Mouse (Mus musculus): ENCODE results near the gene Dclk1. TPM values are rescaled to one million over a fixed set of nuclear protein-coding genes. Genes with fewer than 3 reads are reported as not detected.

Dclk1 gene
- total and polyA plus RNA-seq, 3 experiments: 0.55 TPM; not detected in 2

GRCm38 (mm10) chr3:55539400-55539799, 297.2 kb downstream of the Dclk1 start:
- H3K4me3 ChIP-seq (ENCODE audit: low read depth, low read length): no peak overlapping the region
- H3K4me1 ChIP-seq (ENCODE audit: insufficient read depth, low read depth, low read length): no peaks in the 10 kb centered on the region
- H3K36me3 ChIP-seq (replicated peaks): no peaks in the 10 kb centered on the region
- peaks cover 40% of the 10 kb centered on the region for H3K9me3 ChIP-seq (replicated peaks)
- ATAC-seq (ENCODE audit: extremely low read depth, insufficient number of reproducible peaks, low FRiP score, poor library complexity, severe bottlenecking): no peak
- no peak for DNase-seq (ENCODE audit: low spot score)
- no peaks in the 10 kb centered on the region for H3K27me3 ChIP-seq (ENCODE audit: insufficient read depth, low read length)
- no peak for TF ChIP-seq GATA1 (IDR thresholded peaks at IDR 0.05; ENCODE audit: borderline replicate concordance, low read length)
- TF ChIP-seq GATA2 (IDR thresholded peaks at IDR 0.05; ENCODE audit: borderline replicate concordance, low read depth, low read length): no peak
- TF ChIP-seq TAL1 (conservative IDR thresholded peaks at IDR 0.05; ENCODE audit: low read depth, low read length): no peak
- TF ChIP-seq CTCF (IDR thresholded peaks at IDR 0.05; ENCODE audit: low read depth, low read length): no peak
- TF ChIP-seq POLR2AphosphoS5 (IDR thresholded peaks at IDR 0.05; ENCODE audit: insufficient replicate concordance, low read depth, low read length): no peak

- Histone ChIP-seq H3K4me1 (ENCODE audit: insufficient read depth, low read depth, low read length) (no peaks in the 10 kb centered on the region), H3K36me3 (replicated peaks) (no peaks in the 10 kb centered on the region), H3K27me3 (ENCODE audit: insufficient read depth, low read length) (no peaks in the 10 kb centered on the region), H3K9me3 (replicated peaks) (peaks cover 43% of the 10 kb centered on the region), H3K4me3 (ENCODE audit: low read depth, low read length) (no peak overlapping the region)
- ATAC-seq (ENCODE audit: extremely low read depth, insufficient number of reproducible peaks, low FRiP score, poor library complexity, severe bottlenecking): no peak
- no peak for DNase-seq (ENCODE audit: low spot score)
- no peak for TF ChIP-seq GATA2 (IDR thresholded peaks at IDR 0.05; ENCODE audit: borderline replicate concordance, low read depth, low read length)
- no peak for TF ChIP-seq POLR2AphosphoS5 (IDR thresholded peaks at IDR 0.05; ENCODE audit: insufficient replicate concordance, low read depth, low read length)
- TF ChIP-seq TAL1 (conservative IDR thresholded peaks at IDR 0.05; ENCODE audit: low read depth, low read length): no peak
- no peak for TF ChIP-seq CTCF (IDR thresholded peaks at IDR 0.05; ENCODE audit: low read depth, low read length)
- no peak for TF ChIP-seq GATA1 (IDR thresholded peaks at IDR 0.05; ENCODE audit: borderline replicate concordance, low read length)
Measured at GRCm38 (mm10) chr3:55539811-55540293, 297.7 kb downstream of the Dclk1 start.

GRCm38 (mm10) chr3:55540406-55541140, 298.4 kb downstream of the Dclk1 start:
- no peak overlapping the region for H3K4me3 ChIP-seq (ENCODE audit: low read depth, low read length)
- no peaks in the 10 kb centered on the region for H3K36me3 ChIP-seq (replicated peaks)
- no peaks in the 10 kb centered on the region for H3K27me3 ChIP-seq (ENCODE audit: insufficient read depth, low read length)
- DNase-seq (ENCODE audit: low spot score) (no peak), ATAC-seq (ENCODE audit: extremely low read depth, insufficient number of reproducible peaks, low FRiP score, poor library complexity, severe bottlenecking) (no peak)
- TF ChIP-seq CTCF (IDR thresholded peaks at IDR 0.05; ENCODE audit: low read depth, low read length): no peak
- no peak for TF ChIP-seq POLR2AphosphoS5 (IDR thresholded peaks at IDR 0.05; ENCODE audit: insufficient replicate concordance, low read depth, low read length)
- no peak for TF ChIP-seq GATA1 (IDR thresholded peaks at IDR 0.05; ENCODE audit: borderline replicate concordance, low read length)
- TF ChIP-seq TAL1 (conservative IDR thresholded peaks at IDR 0.05; ENCODE audit: low read depth, low read length): no peak
- no peak for TF ChIP-seq GATA2 (IDR thresholded peaks at IDR 0.05; ENCODE audit: borderline replicate concordance, low read depth, low read length)
- no peaks in the 10 kb centered on the region for H3K4me1 ChIP-seq (ENCODE audit: insufficient read depth, low read depth, low read length)
- peaks cover 45% of the 10 kb centered on the region for H3K9me3 ChIP-seq (replicated peaks)

- no peak for TF ChIP-seq POLR2AphosphoS5 (IDR thresholded peaks at IDR 0.05; ENCODE audit: insufficient replicate concordance, low read depth, low read length)
- TF ChIP-seq GATA1 (IDR thresholded peaks at IDR 0.05; ENCODE audit: borderline replicate concordance, low read length): no peak
- TF ChIP-seq CTCF (IDR thresholded peaks at IDR 0.05; ENCODE audit: low read depth, low read length): no peak
- TF ChIP-seq GATA2 (IDR thresholded peaks at IDR 0.05; ENCODE audit: borderline replicate concordance, low read depth, low read length): no peak
- no peak for TF ChIP-seq TAL1 (conservative IDR thresholded peaks at IDR 0.05; ENCODE audit: low read depth, low read length)
- no peak for DNase-seq (ENCODE audit: low spot score)
- Histone ChIP-seq H3K4me3 (ENCODE audit: low read depth, low read length) (no peak overlapping the region), H3K27me3 (ENCODE audit: insufficient read depth, low read length) (no peaks in the 10 kb centered on the region), H3K36me3 (replicated peaks) (no peaks in the 10 kb centered on the region), H3K4me1 (ENCODE audit: insufficient read depth, low read depth, low read length) (no peaks in the 10 kb centered on the region), H3K9me3 (replicated peaks) (peaks cover 45% of the 10 kb centered on the region)
- ATAC-seq (ENCODE audit: extremely low read depth, insufficient number of reproducible peaks, low FRiP score, poor library complexity, severe bottlenecking): no peak
Measured at GRCm38 (mm10) chr3:55541799-55542198, 299.6 kb downstream of the Dclk1 start.

GRCm38 (mm10) chr3:55542310-55542709, 300.1 kb downstream of the Dclk1 start:
- no peak for TF ChIP-seq CTCF (IDR thresholded peaks at IDR 0.05; ENCODE audit: low read depth, low read length)
- TF ChIP-seq POLR2AphosphoS5 (IDR thresholded peaks at IDR 0.05; ENCODE audit: insufficient replicate concordance, low read depth, low read length): no peak
- peaks cover 49% of the 10 kb centered on the region for H3K9me3 ChIP-seq (replicated peaks)
- no peak for ATAC-seq (ENCODE audit: extremely low read depth, insufficient number of reproducible peaks, low FRiP score, poor library complexity, severe bottlenecking)

GRCm38 (mm10) chr3:55542947-55543346, 300.8 kb downstream of the Dclk1 start:
- Histone ChIP-seq H3K4me1 (ENCODE audit: insufficient read depth, low read depth, low read length) (no peaks in the 10 kb centered on the region), H3K27me3 (ENCODE audit: insufficient read depth, low read length) (no peaks in the 10 kb centered on the region), H3K36me3 (replicated peaks) (no peaks in the 10 kb centered on the region), H3K4me3 (ENCODE audit: low read depth, low read length) (no peak overlapping the region), H3K9me3 (replicated peaks) (peaks cover 49% of the 10 kb centered on the region)
- ATAC-seq (ENCODE audit: extremely low read depth, insufficient number of reproducible peaks, low FRiP score, poor library complexity, severe bottlenecking) (no peak), DNase-seq (ENCODE audit: low spot score) (no peak)
- TF ChIP-seq GATA1 (IDR thresholded peaks at IDR 0.05; ENCODE audit: borderline replicate concordance, low read length): no peak
- TF ChIP-seq POLR2AphosphoS5 (IDR thresholded peaks at IDR 0.05; ENCODE audit: insufficient replicate concordance, low read depth, low read length): no peak
- TF ChIP-seq TAL1 (conservative IDR thresholded peaks at IDR 0.05; ENCODE audit: low read depth, low read length): no peak
- TF ChIP-seq CTCF (IDR thresholded peaks at IDR 0.05; ENCODE audit: low read depth, low read length): no peak
- TF ChIP-seq GATA2 (IDR thresholded peaks at IDR 0.05; ENCODE audit: borderline replicate concordance, low read depth, low read length): no peak

More at GRCm38 (mm10) chr3:55542310-55542709, 300.1 kb downstream of the Dclk1 start:
- Histone ChIP-seq H3K27me3 (ENCODE audit: insufficient read depth, low read length) (no peaks in the 10 kb centered on the region), H3K4me3 (ENCODE audit: low read depth, low read length) (no peak overlapping the region), H3K36me3 (replicated peaks) (no peaks in the 10 kb centered on the region), H3K4me1 (ENCODE audit: insufficient read depth, low read depth, low read length) (no peaks in the 10 kb centered on the region)
- DNase-seq (ENCODE audit: low spot score): no peak
